ENCODE assay signal across 8 mouse cellular contexts in genomic region chr1:184034011-184034557, GRCm38 (mm10). TPM values are rescaled to one million over a fixed set of nuclear protein-coding genes. Genes with fewer than 3 reads are reported as not detected.
DNase-seq lines count a peak whose midpoint lies in the region; ATAC-seq lines count a peak whose summit lies in the region.

1700056E22Rik (minus strand) TSS chr1:184034301.

- no peaks in the 10 kb centered on the region for H3K27me3 ChIP-seq in heart, embryonic 14.5 days (ENCODE audit: control insufficient read depth, insufficient read depth, low read length)
- H3K27me3 ChIP-seq in liver, embryonic 13.5 days = no peaks in the 10 kb centered on the region
- H3K27me3 ChIP-seq in stomach, embryonic 16.5 days (ENCODE audit: control insufficient read depth, insufficient read depth, low read length) = no peaks in the 10 kb centered on the region

- no peaks in the 10 kb centered on the region for H3K9me3 ChIP-seq in heart, embryonic 14.5 days (ENCODE audit: control insufficient read depth, low read length)
- H3K9me3 ChIP-seq in liver, embryonic 13.5 days (replicated peaks) = no peaks in the 10 kb centered on the region
- H3K9me3 ChIP-seq in stomach, embryonic 16.5 days (replicated peaks; ENCODE audit: control insufficient read depth, low read length) = no peaks in the 10 kb centered on the region

- ATAC-seq in heart, embryonic 14.5 days (ENCODE audit: insufficient number of reproducible peaks, insufficient read depth, low FRiP score, low read depth) = peak; percentile 98
- ATAC-seq in liver, embryonic 13.5 days (ENCODE audit: low read depth) = peak; percentile 99
- peak; percentile 99 for ATAC-seq in stomach, embryonic 16.5 days (ENCODE audit: insufficient read depth, low FRiP score)

- under 1% methylated on average over 38 of the region's 38 CpGs for WGBS in heart, embryonic 14.5 days
- WGBS in liver, embryonic 13.5 days (ENCODE audit: insufficient replicate concordance) = under 1% methylated on average over 38 of the region's 38 CpGs
- WGBS in stomach, embryonic 16.5 days = under 1% methylated on average over 38 of the region's 38 CpGs

- peak within 1 kb of the TSS; percentile 97 for H3K9ac ChIP-seq in heart, embryonic 14.5 days (ENCODE audit: low read length)
- H3K9ac ChIP-seq in liver, embryonic 13.5 days = peak within 1 kb of the TSS; percentile 90
- H3K9ac ChIP-seq in stomach, embryonic 16.5 days (ENCODE audit: low read length) = peak within 1 kb of the TSS; percentile 97

- H3K4me3 ChIP-seq in heart, embryonic 14.5 days (ENCODE audit: control insufficient read depth in 1 of 2, insufficient read depth in 1 of 2, low read depth in 1 of 2, low read length in 2 of 2) = peak within 1 kb of the TSS; percentile 67 to 89
- H3K4me3 ChIP-seq in liver, embryonic 13.5 days (replicated peaks) = peak within 1 kb of the TSS; percentile 77
- peak within 1 kb of the TSS; percentile 79 for H3K4me3 ChIP-seq in stomach, embryonic 16.5 days (replicated peaks; ENCODE audit: low read length)

- DNase-seq in CD4-positive, CD25-positive, alpha-beta regulatory T cell, adult 2 months (ENCODE audit: low read depth, low spot score) = peak; percentile 99
- peak; percentile 94 for DNase-seq in c-Kit-negative CD71-positive TER-119-positive erythroid progenitor cells, embryonic 14.5 days (ENCODE audit: low read depth, low spot score)
- peak; percentile 98 for DNase-seq in fibroblast of lung, adult 2 months (ENCODE audit: low read depth)
- peak; percentile 99 for DNase-seq in kidney, postnatal 14 days
- DNase-seq in liver, embryonic 13.5 days = peak; percentile 98
- peak; percentile 98 for DNase-seq in neural tube, embryonic 10.5 days (ENCODE audit: extremely low spot score, low spot score)

- H3K27ac ChIP-seq in heart, embryonic 14.5 days (replicated peaks in 1 of 2; ENCODE audit: control insufficient read depth in 1 of 2, insufficient read depth in 1 of 2, low read depth in 2 of 2, low read length in 2 of 2) = peak within 1 kb of the TSS; percentile 96 to 99
- H3K27ac ChIP-seq in liver, embryonic 13.5 days = peak within 1 kb of the TSS; percentile 92
- peak within 1 kb of the TSS; percentile 95 for H3K27ac ChIP-seq in stomach, embryonic 16.5 days (ENCODE audit: low read length)

- peaks cover 21% of the 10 kb centered on the region for H3K36me3 ChIP-seq in heart, embryonic 14.5 days (ENCODE audit: control insufficient read depth, insufficient read depth, low read length)
- H3K36me3 ChIP-seq in liver, embryonic 13.5 days = no peaks in the 10 kb centered on the region
- no peaks in the 10 kb centered on the region for H3K36me3 ChIP-seq in stomach, embryonic 16.5 days (ENCODE audit: control insufficient read depth, insufficient read depth, low read length)

- peaks cover 5 to 21% of the 10 kb centered on the region in 2 experiments for H3K4me1 ChIP-seq in heart, embryonic 14.5 days (ENCODE audit: control insufficient read depth in 2 of 2, insufficient read depth in 2 of 2, low read length in 2 of 2)
- H3K4me1 ChIP-seq in liver, embryonic 13.5 days (replicated peaks) = peaks cover 35% of the 10 kb centered on the region
- peaks cover 4% of the 10 kb centered on the region; the same call in 1 of the 2 replicates for H3K4me1 ChIP-seq in stomach, embryonic 16.5 days (ENCODE audit: control insufficient read depth, insufficient read depth, low read length)

- H3K4me2 ChIP-seq in heart, embryonic 14.5 days (ENCODE audit: low read length) = peak within 1 kb of the TSS; percentile 78
- H3K4me2 ChIP-seq in liver, embryonic 13.5 days = peak within 1 kb of the TSS; percentile 98
- peak within 1 kb of the TSS; percentile 81 for H3K4me2 ChIP-seq in stomach, embryonic 16.5 days (ENCODE audit: low read depth, low read length)

RNA-seq across cellular contexts. Expression of gene 1700056E22Rik, which starts in this region (rescaled TPM):
- 2.0 and 2.4 TPM in 2 replicates for polyA plus RNA-seq in heart, embryonic 14.5 days (2014; fragmentation: Nextera tagmentation; extraction: Ambion mirVana)
- 0.65 and 1.00 TPM in 2 replicates for polyA plus RNA-seq in liver, embryonic 13.5 days (2015; fragmentation: Nextera tagmentation; extraction: Ambion mirVana)
- polyA plus RNA-seq in stomach, embryonic 16.5 days (2015; fragmentation: Nextera tagmentation; extraction: Ambion mirVana) = 0.84 and 1.3 TPM in 2 replicates

Comparison
In these comparisons a context has a peak if more than half of its experiments do, and no peak if none do; other contexts are left out.
1. Peak in every context shown above with its lines: DNase-seq, ATAC-seq, H3K4me3 ChIP-seq and H3K27ac ChIP-seq.
2. Peak in DNase-seq, ATAC-seq, H3K4me3 ChIP-seq, H3K27ac ChIP-seq, H3K9ac ChIP-seq and H3K4me2 ChIP-seq in liver, embryonic 13.5 days; RNA of the gene not detected or under 1 TPM.